Mouse (Mus musculus): Measurements from ENCODE around the gene Pced1b. TPM values are rescaled to one million over a fixed set of nuclear protein-coding genes. Genes with fewer than 3 reads are reported as not detected.

The Pced1b gene
- polyA plus RNA-seq, 1 experiment from 2014 or later, result 6.0 TPM

DNA sequence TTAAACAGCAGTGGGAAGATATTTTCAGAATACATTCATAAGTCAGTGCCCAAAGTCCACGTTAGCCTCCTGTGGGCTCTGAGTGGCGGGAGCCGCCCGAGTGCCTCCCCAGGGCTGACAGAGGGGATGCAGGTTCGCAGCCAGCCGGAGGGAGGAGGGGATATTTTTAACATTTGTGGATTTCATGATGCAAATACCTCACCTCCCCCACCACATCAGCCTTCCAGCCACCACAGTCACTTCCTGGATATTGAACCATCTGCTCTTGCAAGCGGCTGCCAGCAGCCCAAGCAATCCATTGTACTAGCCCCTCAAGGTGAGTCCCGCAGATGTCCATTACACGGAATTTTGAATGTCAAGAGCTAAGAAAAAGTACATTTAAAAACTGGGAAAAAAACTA, 95.4 kb downstream of the Pced1b start:
- no peak overlapping the region for H3K4me3 ChIP-seq (ENCODE audit: low read length)
- H3K4me2 ChIP-seq (ENCODE audit: low read depth, low read length), result no peak overlapping the region
- no peak overlapping the region for H3K9ac ChIP-seq (ENCODE audit: low read length)
- ATAC-seq (ENCODE audit: low read depth), result no peak
- H3K9me3 ChIP-seq (ENCODE audit: control insufficient read depth, low read length), result no peaks in the 10 kb centered on the region
- H3K27ac ChIP-seq (ENCODE audit: low read length), result no peak overlapping the region
- 0 out of 2 replicates have a peak, but pooled peaks cover 3% of the 10 kb centered on the region for H3K4me1 ChIP-seq (replicated peaks; ENCODE audit: control insufficient read depth, insufficient read depth, low read length)
- WGBS, result 77% methylated on average over 8 of the region's 9 CpGs
- H3K36me3 ChIP-seq (ENCODE audit: control insufficient read depth, insufficient read depth, low read length), result no peaks in the 10 kb centered on the region
- H3K27me3 ChIP-seq (ENCODE audit: control insufficient read depth, insufficient read depth, low read depth, low read length), result no peaks in the 10 kb centered on the region

DNA sequence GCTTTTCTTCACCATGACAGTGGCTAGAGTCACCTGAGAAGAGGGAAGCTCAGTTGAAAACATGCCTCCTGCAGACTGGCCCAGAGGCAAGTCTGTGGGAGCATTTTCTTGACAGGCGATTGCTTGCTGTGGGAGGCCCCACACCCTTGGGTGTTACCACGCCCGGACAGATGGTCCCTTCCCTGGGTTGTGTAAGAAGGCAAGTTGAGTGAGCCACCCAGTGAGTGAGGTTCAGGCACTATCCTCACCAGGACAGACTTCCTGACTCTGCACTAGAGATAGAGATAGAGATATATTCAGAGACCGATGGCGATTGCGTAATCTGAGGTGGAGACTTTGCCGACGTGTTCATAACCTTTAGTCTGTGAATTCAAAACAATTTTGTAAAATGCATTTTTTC, 96.0 kb downstream of the Pced1b start:
- no peaks in the 10 kb centered on the region for H3K27me3 ChIP-seq (ENCODE audit: control insufficient read depth, insufficient read depth, low read depth, low read length)
- no peak overlapping the region for H3K4me3 ChIP-seq (ENCODE audit: low read length)
- 0 out of 2 replicates have a peak, but pooled peaks cover 1% of the 10 kb centered on the region for H3K4me1 ChIP-seq (replicated peaks; ENCODE audit: control insufficient read depth, insufficient read depth, low read length)
- 73% methylated on average over 8 of the region's 8 CpGs for WGBS
- no peaks in the 10 kb centered on the region for H3K9me3 ChIP-seq (ENCODE audit: control insufficient read depth, low read length)
- no peaks in the 10 kb centered on the region for H3K36me3 ChIP-seq (ENCODE audit: control insufficient read depth, insufficient read depth, low read length)
- H3K27ac ChIP-seq (ENCODE audit: low read length), result no peak overlapping the region
- H3K9ac ChIP-seq (ENCODE audit: low read length), result no peak overlapping the region
- no peak overlapping the region for H3K4me2 ChIP-seq (ENCODE audit: low read depth, low read length)
- ATAC-seq (ENCODE audit: low read depth), result no peak

DNA sequence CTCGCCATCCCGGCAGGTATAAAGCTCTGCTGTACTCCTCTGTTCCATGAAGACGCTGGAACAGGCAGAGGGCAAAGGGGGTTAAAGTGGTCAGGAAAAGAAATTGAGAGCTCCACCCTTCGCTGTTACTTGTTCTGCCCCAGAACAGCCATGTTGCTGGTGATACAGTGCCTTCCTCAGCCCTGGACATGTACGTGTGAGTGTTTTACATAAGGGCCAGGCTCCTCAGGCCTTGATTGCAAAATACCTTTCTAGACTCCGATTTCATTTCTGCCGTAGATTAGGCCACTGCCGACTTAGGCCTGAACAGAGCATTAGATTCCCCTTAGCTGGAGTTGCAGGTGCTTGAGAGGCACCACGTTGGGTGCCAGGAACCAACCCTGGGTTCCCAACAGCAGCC, 97.0 kb downstream of the Pced1b start:
- Histone ChIP-seq H3K27ac (ENCODE audit: low read length) (no peak overlapping the region), H3K4me1 (replicated peaks; ENCODE audit: control insufficient read depth, insufficient read depth, low read length) (no peaks in the 10 kb centered on the region; the same call in 1 of the 2 replicates), H3K9ac (ENCODE audit: low read length) (no peak overlapping the region), H3K36me3 (ENCODE audit: control insufficient read depth, insufficient read depth, low read length) (no peaks in the 10 kb centered on the region), H3K4me2 (ENCODE audit: low read depth, low read length) (no peak overlapping the region), H3K4me3 (ENCODE audit: low read length) (no peak overlapping the region), H3K9me3 (ENCODE audit: control insufficient read depth, low read length) (no peaks in the 10 kb centered on the region), H3K27me3 (ENCODE audit: control insufficient read depth, insufficient read depth, low read depth, low read length) (no peaks in the 10 kb centered on the region)
- no peak for ATAC-seq (ENCODE audit: low read depth)
- 87% methylated on average over 9 of the region's 9 CpGs for WGBS

DNA sequence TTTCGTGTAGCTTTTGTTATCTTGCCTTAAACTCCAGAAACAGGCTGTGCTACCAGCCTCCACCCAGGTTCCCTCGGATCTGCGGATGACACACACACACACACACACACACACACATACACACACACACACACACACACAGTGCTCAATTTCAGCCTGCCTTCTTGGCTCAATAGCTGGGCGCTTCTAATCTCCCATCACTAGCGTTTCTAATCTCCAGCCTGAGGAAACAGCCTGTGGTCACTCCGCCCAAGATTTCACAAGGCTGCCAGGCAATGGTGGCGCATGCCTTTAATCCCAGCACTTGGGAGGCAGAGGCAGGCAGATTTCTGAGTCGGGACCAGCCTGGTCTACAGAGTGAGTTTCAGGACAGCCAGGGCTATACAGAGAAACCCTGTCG, 98.2 kb downstream of the Pced1b start:
- H3K27ac ChIP-seq (ENCODE audit: low read length), result no peak overlapping the region
- no peak for ATAC-seq (ENCODE audit: low read depth)
- WGBS, result 83% methylated on average over 9 of the region's 9 CpGs
- H3K27me3 ChIP-seq (ENCODE audit: control insufficient read depth, insufficient read depth, low read depth, low read length), result no peaks in the 10 kb centered on the region
- H3K4me1 ChIP-seq (replicated peaks; ENCODE audit: control insufficient read depth, insufficient read depth, low read length), result peaks cover 3% of the 10 kb centered on the region; the same call in 1 of the 2 replicates
- no peak overlapping the region for H3K4me3 ChIP-seq (ENCODE audit: low read length)
- H3K9ac ChIP-seq (ENCODE audit: low read length), result no peak overlapping the region
- H3K9me3 ChIP-seq (ENCODE audit: control insufficient read depth, low read length), result no peaks in the 10 kb centered on the region
- no peaks in the 10 kb centered on the region for H3K36me3 ChIP-seq (ENCODE audit: control insufficient read depth, insufficient read depth, low read length)
- H3K4me2 ChIP-seq (ENCODE audit: low read depth, low read length), result no peak overlapping the region

DNA sequence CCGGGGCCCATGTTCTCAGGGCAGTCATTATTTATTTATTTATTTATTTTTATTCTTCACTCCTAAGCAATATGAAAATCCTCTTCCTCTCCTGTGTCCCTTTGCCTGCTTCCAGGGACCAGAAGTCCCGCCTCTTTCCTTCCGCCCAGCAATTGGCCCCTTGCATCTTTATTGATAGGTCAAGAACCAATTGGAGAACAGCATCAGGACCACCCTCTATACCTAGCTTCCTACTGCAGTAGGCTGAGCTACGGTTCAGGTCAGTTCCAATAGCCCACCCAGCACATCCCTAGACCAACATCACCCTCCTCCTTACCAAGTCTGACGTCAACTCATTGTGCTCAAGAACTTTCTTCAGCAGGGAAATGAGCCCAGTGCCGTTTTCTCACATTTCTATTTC, 99.0 kb downstream of the Pced1b start:
- Histone ChIP-seq H3K4me2 (ENCODE audit: low read depth, low read length) (no peak overlapping the region), H3K27me3 (ENCODE audit: control insufficient read depth, insufficient read depth, low read depth, low read length) (no peaks in the 10 kb centered on the region), H3K36me3 (ENCODE audit: control insufficient read depth, insufficient read depth, low read length) (no peaks in the 10 kb centered on the region), H3K4me1 (replicated peaks; ENCODE audit: control insufficient read depth, insufficient read depth, low read length) (peaks cover 10% of the 10 kb centered on the region), H3K27ac (ENCODE audit: low read length) (no peak overlapping the region), H3K9ac (ENCODE audit: low read length) (no peak overlapping the region), H3K4me3 (ENCODE audit: low read length) (no peak overlapping the region), H3K9me3 (ENCODE audit: control insufficient read depth, low read length) (no peaks in the 10 kb centered on the region)
- no peak for ATAC-seq (ENCODE audit: low read depth)
- WGBS, result 72% methylated on average over 6 of the region's 6 CpGs

DNA sequence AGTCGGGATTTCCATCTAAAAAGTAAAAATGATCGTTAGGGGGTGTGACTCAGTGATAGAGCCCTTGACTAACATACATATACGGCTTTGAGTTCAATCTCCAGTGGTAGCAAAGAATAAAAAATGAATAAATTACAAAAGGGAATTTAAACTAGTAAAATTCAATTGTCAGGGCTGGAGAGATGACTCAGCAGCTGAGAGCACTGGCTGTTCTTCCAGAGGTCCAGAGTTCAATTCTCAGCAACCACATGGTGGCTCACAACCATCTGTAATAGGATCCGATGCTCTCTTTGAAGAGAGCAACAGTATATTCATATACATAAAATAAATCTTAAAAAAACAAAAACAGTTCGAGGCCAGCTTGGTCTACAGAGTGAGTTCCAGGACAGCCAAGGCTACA, 99.5 kb downstream of the Pced1b start:
- no peaks in the 10 kb centered on the region for H3K9me3 ChIP-seq (ENCODE audit: control insufficient read depth, low read length)
- H3K36me3 ChIP-seq (ENCODE audit: control insufficient read depth, insufficient read depth, low read length), result no peaks in the 10 kb centered on the region
- 83% methylated on average over 5 of the region's 5 CpGs for WGBS

DNA sequence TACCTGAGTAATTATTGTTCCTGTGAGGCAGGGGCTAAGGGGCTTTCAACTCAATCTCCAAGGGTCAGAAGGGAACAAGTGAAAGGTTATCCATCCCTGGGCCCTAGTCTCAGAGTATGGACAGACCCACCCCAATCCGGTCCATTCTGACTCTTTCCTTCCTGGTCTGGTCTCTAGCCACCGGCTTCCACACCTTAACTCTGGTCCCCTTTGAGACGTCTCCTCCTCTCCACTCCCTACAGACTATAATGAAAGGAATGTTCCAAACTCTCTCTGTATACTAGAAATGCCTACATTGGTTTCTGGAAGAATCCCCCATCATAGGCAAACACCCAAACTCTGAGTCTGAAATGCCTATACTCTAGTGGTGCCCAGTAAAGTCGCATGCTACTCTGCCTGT, 100.0 kb downstream of the Pced1b start:
- Histone ChIP-seq H3K4me1 (replicated peaks; ENCODE audit: control insufficient read depth, insufficient read depth, low read length) (peaks cover 12% of the 10 kb centered on the region), H3K4me3 (ENCODE audit: low read length) (no peak overlapping the region), H3K4me2 (ENCODE audit: low read depth, low read length) (no peak overlapping the region), H3K9ac (ENCODE audit: low read length) (no peak overlapping the region), H3K36me3 (ENCODE audit: control insufficient read depth, insufficient read depth, low read length) (no peaks in the 10 kb centered on the region), H3K27me3 (ENCODE audit: control insufficient read depth, insufficient read depth, low read depth, low read length) (no peaks in the 10 kb centered on the region), H3K27ac (ENCODE audit: low read length) (no peak overlapping the region), H3K9me3 (ENCODE audit: control insufficient read depth, low read length) (no peaks in the 10 kb centered on the region)
- no peak for ATAC-seq (ENCODE audit: low read depth)
- 79% methylated on average over 4 of the region's 4 CpGs for WGBS

More for the DNA sequence above, 99.5 kb downstream of the Pced1b start:
- no peaks in the 10 kb centered on the region for H3K27me3 ChIP-seq (ENCODE audit: control insufficient read depth, insufficient read depth, low read depth, low read length)
- H3K4me1 ChIP-seq (replicated peaks; ENCODE audit: control insufficient read depth, insufficient read depth, low read length), result peaks cover 12% of the 10 kb centered on the region
- no peak for ATAC-seq (ENCODE audit: low read depth)
- H3K27ac ChIP-seq (ENCODE audit: low read length), result no peak overlapping the region
- H3K4me3 ChIP-seq (ENCODE audit: low read length), result no peak overlapping the region
- H3K4me2 ChIP-seq (ENCODE audit: low read depth, low read length), result no peak overlapping the region
- no peak overlapping the region for H3K9ac ChIP-seq (ENCODE audit: low read length)

DNA sequence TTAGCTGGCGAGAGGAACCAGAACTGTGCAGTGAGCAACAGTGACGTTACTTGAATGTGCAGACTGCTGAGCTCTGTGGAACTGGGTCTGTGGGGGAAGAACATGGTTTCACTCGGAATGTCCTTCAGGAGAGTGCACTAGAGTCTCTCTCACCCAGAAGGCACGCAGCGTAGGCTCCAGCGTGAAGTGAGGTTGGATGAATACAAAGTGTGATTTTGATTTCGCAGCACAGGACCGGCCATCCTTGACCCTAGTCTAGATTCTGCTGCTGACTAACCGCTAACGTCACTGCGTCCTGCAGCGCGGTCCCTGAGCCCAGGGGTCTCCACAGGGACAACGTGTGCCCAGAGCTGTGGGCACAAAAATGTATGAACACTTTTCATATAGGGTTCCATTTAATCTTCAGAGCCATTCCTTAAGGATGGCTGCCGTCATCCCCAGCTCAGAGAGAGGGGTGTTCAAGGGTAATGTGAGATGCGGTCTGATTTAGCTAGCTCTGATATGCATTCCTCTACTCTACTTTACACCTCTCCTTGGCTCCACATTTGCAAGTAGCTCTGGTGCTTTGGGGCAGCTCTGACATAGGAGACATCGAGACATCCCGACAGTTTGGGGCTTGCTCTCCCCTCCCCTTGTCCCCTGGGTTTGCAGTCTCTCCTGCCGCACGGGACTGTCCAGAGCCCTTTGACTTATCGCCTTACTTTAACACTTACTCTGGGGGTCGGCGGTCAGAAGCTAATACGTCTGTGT, 101.8 kb downstream of the Pced1b start:
- no peak overlapping the region for H3K9ac ChIP-seq (ENCODE audit: low read length)
- peaks cover 12% of the 10 kb centered on the region for H3K4me1 ChIP-seq (replicated peaks; ENCODE audit: control insufficient read depth, insufficient read depth, low read length)
- H3K27me3 ChIP-seq (ENCODE audit: control insufficient read depth, insufficient read depth, low read depth, low read length), result no peaks in the 10 kb centered on the region
- no peak for ATAC-seq (ENCODE audit: low read depth)
- no peaks in the 10 kb centered on the region for H3K9me3 ChIP-seq (ENCODE audit: control insufficient read depth, low read length)
- WGBS, result 50% methylated on average over 24 of the region's 24 CpGs
- no peaks in the 10 kb centered on the region for H3K36me3 ChIP-seq (ENCODE audit: control insufficient read depth, insufficient read depth, low read length)
- H3K4me2 ChIP-seq (ENCODE audit: low read depth, low read length), result no peak overlapping the region
- H3K27ac ChIP-seq (ENCODE audit: low read length), result no peak overlapping the region
- H3K4me3 ChIP-seq (ENCODE audit: low read length), result no peak overlapping the region

DNA sequence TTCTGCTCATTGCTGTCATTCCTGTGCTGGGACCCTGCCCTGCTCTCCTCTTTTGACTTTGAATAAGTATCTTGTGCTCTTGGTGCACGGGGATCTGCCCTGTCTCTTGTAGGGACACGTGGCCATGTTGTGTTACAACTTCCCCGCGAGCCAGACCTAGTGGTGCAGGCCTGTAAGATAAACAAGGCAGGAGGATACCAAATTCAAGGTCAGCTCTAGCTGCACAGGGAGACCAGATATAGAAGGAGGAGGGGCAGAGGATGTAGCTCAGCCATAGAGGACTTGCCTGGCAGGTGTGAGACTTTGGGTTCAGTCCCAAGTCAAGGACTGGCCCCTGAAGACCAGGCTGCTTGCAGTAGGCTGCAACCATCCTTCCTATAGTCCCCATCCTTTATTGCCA, 103.6 kb downstream of the Pced1b start:
- Histone ChIP-seq H3K4me2 (ENCODE audit: low read depth, low read length) (no peak overlapping the region), H3K9ac (ENCODE audit: low read length) (no peak overlapping the region), H3K36me3 (ENCODE audit: control insufficient read depth, insufficient read depth, low read length) (no peaks in the 10 kb centered on the region), H3K4me3 (ENCODE audit: low read length) (no peak overlapping the region), H3K27ac (ENCODE audit: low read length) (peak overlapping the region; percentile 74), H3K4me1 (replicated peaks; ENCODE audit: control insufficient read depth, insufficient read depth, low read length) (peaks cover 12% of the 10 kb centered on the region), H3K27me3 (ENCODE audit: control insufficient read depth, insufficient read depth, low read depth, low read length) (no peaks in the 10 kb centered on the region), H3K9me3 (ENCODE audit: control insufficient read depth, low read length) (no peaks in the 10 kb centered on the region)
- ATAC-seq (ENCODE audit: low read depth), result peak; percentile 62
- 51% methylated on average over 4 of the region's 4 CpGs for WGBS

All from lung, embryonic 16.5 days (tissue).